Mouse (Mus musculus) thymus, postnatal 14 days (tissue): ENCODE data around the gene Enpp1.

Source experiments
- DNase-seq: peaks from one replicate; pipeline ENCODE4 v3.0.0; 2021

Enpp1 gene

GRCm38 (mm10) chr10:24710361-24710760 is 1.6 kb downstream of the Enpp1 start:
- DNase-seq, result no peak

- DNase-seq, result no peak
These were observed 4.2 kb downstream of the Enpp1 start for GRCm38 (mm10) chr10:24707745-24708144.

GRCm38 (mm10) chr10:24706431-24707140 is 5.4 kb downstream of the Enpp1 start:
- DNase-seq, result no peak

GRCm38 (mm10) chr10:24702698-24703097 is 9.3 kb downstream of the Enpp1 start:
- no peak for DNase-seq

- no peak for DNase-seq
These were observed 13.7 kb downstream of the Enpp1 start for GRCm38 (mm10) chr10:24698131-24698775.

- DNase-seq, result no peak
These were observed 15.2 kb downstream of the Enpp1 start for GRCm38 (mm10) chr10:24696761-24697160.

- no peak for DNase-seq
These were observed 16.2 kb downstream of the Enpp1 start for GRCm38 (mm10) chr10:24695786-24696185.

GRCm38 (mm10) chr10:24682518-24683104 is 29.3 kb downstream of the Enpp1 start:
- no peak for DNase-seq

GRCm38 (mm10) chr10:24677681-24678080 is 34.3 kb downstream of the Enpp1 start:
- no peak for DNase-seq

- no peak for DNase-seq
These were observed 37.7 kb downstream of the Enpp1 start for GRCm38 (mm10) chr10:24674261-24674660.

GRCm38 (mm10) chr10:24672948-24673347 is 39.0 kb downstream of the Enpp1 start:
- no peak for DNase-seq

GRCm38 (mm10) chr10:24670548-24670947 is 41.4 kb downstream of the Enpp1 start:
- no peak for DNase-seq

- no peak for DNase-seq
These were observed 60.9 kb downstream of the Enpp1 start for GRCm38 (mm10) chr10:24650990-24651569.

- no peak for DNase-seq
These were observed 63.8 kb downstream of the Enpp1 start for GRCm38 (mm10) chr10:24647996-24648738.

- DNase-seq, result no peak
These were observed 66.8 kb downstream of the Enpp1 start for GRCm38 (mm10) chr10:24645169-24645568.

- DNase-seq, result no peak
These were observed 69.0 kb downstream of the Enpp1 start for GRCm38 (mm10) chr10:24642796-24643580.

- peak; percentile 42 for DNase-seq
These were observed 70.4 kb downstream of the Enpp1 start for GRCm38 (mm10) chr10:24641416-24642140.

GRCm38 (mm10) chr10:24640186-24640875 is 71.6 kb downstream of the Enpp1 start:
- peak; percentile 35 for DNase-seq

- DNase-seq, result peak; percentile 44
These were observed 72.4 kb downstream of the Enpp1 start for GRCm38 (mm10) chr10:24639596-24639995.

GRCm38 (mm10) chr10:24638306-24639070 is 73.5 kb downstream of the Enpp1 start:
- no peak for DNase-seq
